Mouse (Mus musculus): ENCODE measurements around the gene Maml2. TPM values are rescaled to one million over a fixed set of nuclear protein-coding genes. Genes with fewer than 3 reads are reported as not detected.

The Maml2 gene
- total RNA-seq, 2 experiments from 2014 or later = 5.0 to 6.5 TPM

GRCm38 (mm10) chr9:13525561-13526255, 228.0 kb downstream of the Maml2 start:
- no peak for DNase-seq (ENCODE audit: low spot score in 2 of 2)

GRCm38 (mm10) chr9:13530575-13530974, 232.8 kb downstream of the Maml2 start:
- no peak for DNase-seq (ENCODE audit: low spot score in 2 of 2)

GRCm38 (mm10) chr9:13533076-13533707, 235.4 kb downstream of the Maml2 start:
- peak in 1 of 2 experiments; percentile 17 for DNase-seq (ENCODE audit: low spot score in 2 of 2)

GRCm38 (mm10) chr9:13535803-13536202, 238.0 kb downstream of the Maml2 start:
- no peak for DNase-seq (ENCODE audit: low spot score in 2 of 2)

- DNase-seq (ENCODE audit: low spot score in 2 of 2) = no peak
Observed at GRCm38 (mm10) chr9:13536419-13537261, 238.9 kb downstream of the Maml2 start.

- no peak for DNase-seq (ENCODE audit: low spot score in 2 of 2)
Observed at GRCm38 (mm10) chr9:13538200-13538599, 240.4 kb downstream of the Maml2 start.

GRCm38 (mm10) chr9:13539535-13539934, 241.8 kb downstream of the Maml2 start:
- no peak for DNase-seq (ENCODE audit: low spot score in 2 of 2)

GRCm38 (mm10) chr9:13540227-13540626, 242.5 kb downstream of the Maml2 start:
- DNase-seq (ENCODE audit: low spot score in 2 of 2) = no peak

- no peak for DNase-seq (ENCODE audit: low spot score in 2 of 2)
Observed at GRCm38 (mm10) chr9:13540781-13541180, 243.0 kb downstream of the Maml2 start.

GRCm38 (mm10) chr9:13543167-13543566, 245.4 kb downstream of the Maml2 start:
- no peak for DNase-seq (ENCODE audit: low spot score in 2 of 2)

- peak in 1 of 2 experiments; percentile 15 for DNase-seq (ENCODE audit: low spot score in 2 of 2)
Observed at GRCm38 (mm10) chr9:13544133-13544532, 246.4 kb downstream of the Maml2 start.

GRCm38 (mm10) chr9:13545726-13546125, 248.0 kb downstream of the Maml2 start:
- no peak for DNase-seq (ENCODE audit: low spot score in 2 of 2)

- DNase-seq (ENCODE audit: low spot score in 2 of 2) = no peak
Observed at GRCm38 (mm10) chr9:13549911-13550310, 252.2 kb downstream of the Maml2 start.

GRCm38 (mm10) chr9:13552380-13553052, 254.8 kb downstream of the Maml2 start:
- no peak for DNase-seq (ENCODE audit: low spot score in 2 of 2)

GRCm38 (mm10) chr9:13554773-13555172, 257.0 kb downstream of the Maml2 start:
- DNase-seq (ENCODE audit: low spot score in 2 of 2) = no peak

GRCm38 (mm10) chr9:13555973-13556481, 258.3 kb downstream of the Maml2 start:
- DNase-seq (ENCODE audit: low spot score in 2 of 2) = no peak

GRCm38 (mm10) chr9:13556696-13557095, 258.9 kb downstream of the Maml2 start:
- no peak for DNase-seq (ENCODE audit: low spot score in 2 of 2)

GRCm38 (mm10) chr9:13558811-13559372, 261.1 kb downstream of the Maml2 start:
- DNase-seq (ENCODE audit: low spot score in 2 of 2) = no peak

GRCm38 (mm10) chr9:13560651-13561050, 262.9 kb downstream of the Maml2 start:
- no peak for DNase-seq (ENCODE audit: low spot score in 2 of 2)

- no peak for DNase-seq (ENCODE audit: low spot score in 2 of 2)
Observed at GRCm38 (mm10) chr9:13561335-13561734, 263.6 kb downstream of the Maml2 start.
